Mouse (Mus musculus): ENCODE measurements around the gene Foxo1. TPM values are rescaled to one million over a fixed set of nuclear protein-coding genes. Genes with fewer than 3 reads are reported as not detected.

Gene Foxo1
- polyA plus RNA-seq, 1 experiment from 2014 or later, result 6.8 TPM

- H3K4me1 ChIP-seq (replicated peaks), result peaks cover 39% of the 10 kb centered on the region
- H3K9ac ChIP-seq (replicated peaks), result no peak overlapping the region
- peaks cover 19% of the 10 kb centered on the region for H3K27me3 ChIP-seq
Measured at GRCm38 (mm10) chr3:52400284-52401161, 132.4 kb downstream of the Foxo1 start.

GRCm38 (mm10) chr3:52401162-52401928, 133.2 kb downstream of the Foxo1 start:
- Histone ChIP-seq H3K36me3 (no peaks in the 10 kb centered on the region), H3K4me2 (peak overlapping the region; percentile 67), H3K4me3 (replicated peaks) (peak overlapping the region; percentile 31), H3K27me3 (peaks cover 19% of the 10 kb centered on the region), H3K27ac (peak overlapping the region; percentile 69; the same call in 1 of the 2 replicates), H3K4me1 (replicated peaks) (peaks cover 33% of the 10 kb centered on the region), H3K9me3 (no peaks in the 10 kb centered on the region), H3K9ac (replicated peaks) (peak overlapping the region; percentile 57)
- under 1% methylated on average over 26 of the region's 26 CpGs for WGBS
- peak; percentile 71 for ATAC-seq (ENCODE audit: insufficient number of reproducible peaks, insufficient read depth, low FRiP score, low TSS enrichment, low read depth)

More at GRCm38 (mm10) chr3:52400284-52401161, 132.4 kb downstream of the Foxo1 start:
- no peaks in the 10 kb centered on the region for H3K9me3 ChIP-seq
- peak overlapping the region; percentile 31 for H3K4me3 ChIP-seq (replicated peaks)
- ATAC-seq (ENCODE audit: insufficient number of reproducible peaks, insufficient read depth, low FRiP score, low TSS enrichment, low read depth), result no peak
- no peaks in the 10 kb centered on the region for H3K36me3 ChIP-seq
- peak overlapping the region; percentile 67 for H3K4me2 ChIP-seq
- 8% methylated on average over 19 of the region's 19 CpGs for WGBS
- peak overlapping the region; percentile 69; the same call in 1 of the 2 replicates for H3K27ac ChIP-seq

Other genes starting within 250 kb of the Foxo1 start
- gene Maml3, start 163.3 kb upstream of the Foxo1 start, polyA plus RNA-seq (2016; fragmentation: Nextera tagmentation; extraction: Ambion mirVana), result 5.1 and 5.4 TPM in 2 replicates